Mouse (Mus musculus) heart, adult 2 months (tissue): ENCODE data around the gene Wdpcp.

Experiments used
- CTCF ChIP-seq: fragments of 200-600 bp; IDR thresholded peaks from 2 replicates; pipeline ENCODE4 v1.8.1; 2022; ENCODE audit warnings: antibody characterized with exemption, mild to moderate bottlenecking, moderate library complexity
- EP300 ChIP-seq: fragments of 200-500 bp; IDR thresholded peaks from 2 replicates; pipeline ENCODE4 v1.6.1; 2011; ENCODE audit warnings: low read depth, low read length, control low read depth; ENCODE audit not compliant: insufficient read depth
- POLR2A ChIP-seq: fragments of 200-500 bp; IDR thresholded peaks from 2 replicates; pipeline ENCODE4 v1.6.1; 2011; ENCODE audit warnings: mild to moderate bottlenecking, low read depth, low read length, control low read depth; ENCODE audit not compliant: insufficient read depth

- TF ChIP-seq EP300 (peak; percentile 61; the same call in 1 of the 2 replicates), CTCF (no peak), POLR2A (peak; percentile 35; the same call in 1 of the 2 replicates)
Observed at GRCm38 (mm10) chr11:21561347-21561746, 10.7 kb upstream of the Wdpcp start.
